Mouse (Mus musculus): ENCODE measurements at regions not wholly inside any gene's neighbourhood (a gene's known extent, or its start where the extent isn't known, plus 50 kb on each side); places are given as distances from the start of the nearest gene placed in this dataset.

DNA sequence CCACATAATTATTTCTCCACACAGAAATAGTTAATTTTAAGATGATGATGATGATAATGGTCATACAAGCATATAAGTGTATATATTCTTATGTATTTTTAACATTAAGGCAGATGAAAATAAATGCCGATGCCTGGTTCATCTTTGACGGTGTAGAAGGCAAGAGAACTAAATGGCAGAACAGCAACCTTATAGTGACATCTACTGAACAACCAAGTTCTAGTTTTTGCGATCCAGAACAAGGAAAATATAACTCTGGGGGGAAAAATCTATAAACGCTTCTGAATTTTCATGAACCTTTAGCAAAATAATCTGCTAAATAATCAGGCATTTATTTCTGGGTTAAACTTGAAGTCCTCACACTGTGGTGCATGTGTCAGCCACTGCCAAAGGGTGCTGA is 856.8 kb downstream of the Basp1 start:
- TF ChIP-seq CTCF (IDR thresholded peaks at IDR 0.05; ENCODE audit: low read depth, low read length) (no peak), EP300 (IDR thresholded peaks at IDR 0.05; ENCODE audit: insufficient read depth, low read depth, low read length) (no peak), POLR2A (IDR thresholded peaks at IDR 0.05; ENCODE audit: insufficient read depth, low read length) (no peak)

All from ES-Bruce4 (cell line).